Comparison of ENCODE assay signal across 32 mouse cellular contexts in the genomic region with DNA sequence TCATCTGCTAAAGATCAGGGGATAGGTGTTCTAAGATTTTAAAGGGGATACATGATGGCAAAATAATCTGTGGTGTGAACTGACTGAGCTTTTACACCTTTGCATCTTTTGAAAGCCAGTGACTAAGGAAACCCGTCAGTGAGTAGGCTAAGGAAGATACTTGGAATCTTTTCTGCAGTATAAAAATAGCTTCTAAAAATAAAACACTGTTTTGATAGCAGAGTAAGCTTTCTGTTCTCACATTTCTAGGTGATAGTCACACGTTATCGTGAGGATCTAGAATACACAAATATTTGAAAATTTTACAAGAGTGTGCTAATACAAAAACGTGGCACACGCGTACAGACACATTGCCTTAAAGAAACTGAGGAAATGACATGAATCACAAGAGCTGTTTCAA. TPM values are rescaled to one million over a fixed set of nuclear protein-coding genes. Genes with fewer than 3 reads are reported as not detected.
A peak's percentile ranks its signal among the peaks of the same experiment; 100 is the strongest.
DNase-seq lines count a peak whose midpoint lies in the region; ATAC-seq and TF ChIP-seq lines count a peak whose summit lies in the region.
"Had no signal": no experiment of that assay in that cellular context is flagged by ENCODE, and none has a peak within 500 bp of the region (broad histone marks: within the 10 kb centered on the region; RNA-seq: fewer than 3 reads in every experiment).

No protein-coding gene starts in this region.

- TF ChIP-seq POLR2A in brain, embryonic 14.5 days (IDR thresholded peaks at IDR 0.05; ENCODE audit: borderline replicate concordance, extremely low read depth, insufficient read depth, insufficient read length, poor library complexity, severe bottlenecking) = no peak

- no peak for TF ChIP-seq CTCF in brain, embryonic 14.5 days (IDR thresholded peaks at IDR 0.05; ENCODE audit: borderline replicate concordance, extremely low read depth, insufficient read depth, insufficient read length)

- no peak for DNase-seq in frontal cortex, postnatal 14 days (ENCODE audit: low spot score in 2 of 2)
- DNase-seq in left cerebral cortex, adult 11 months (ENCODE audit: low spot score) = peak; percentile 24
- no peak for DNase-seq in left cerebral cortex, adult 18-20 months (ENCODE audit: low spot score in 2 of 2)
- peak; percentile 4 for DNase-seq in brain, embryonic 14.5 days (ENCODE audit: low read depth)
- no peak for DNase-seq in adrenal gland, adult 2 months
- DNase-seq: adrenal gland, adult 8-10 months; adrenal gland, postnatal 25 days; cerebellum, adult 11 months; cerebellum, adult 2 months; cerebellum, adult 9-11 months; cerebellum, postnatal 25 days; gastrocnemius, postnatal 25 days; heart, adult 18-20 months; heart, postnatal 10 days; heart, postnatal 36 days; kidney, adult 18-20 months had no signal

- ATAC-seq in frontal cortex, adult (ENCODE audit: low TSS enrichment) = peak; percentile 90
- ATAC-seq: CD4-positive, CD25-positive, alpha-beta regulatory T cell, adult 4 months; hindbrain, postnatal 0 days; inflammation-experienced regulatory T-cells, adult 6 months; intestine, embryonic 16.5 days had no signal

RNA-seq across cellular contexts. Expression of gene Try4, which starts 35.9 kb away (rescaled TPM):
- total RNA-seq in left cerebral cortex, adult 18-20 months (2021) = not detected
- 0.24 TPM in 1 of 2 replicates, not detected in the other for polyA plus RNA-seq in brain, embryonic 14.5 days (2012; rRNA removed)
- not detected for total RNA-seq in adrenal gland, adult 2 months (2021)
- polyA plus RNA-seq in adrenal gland, adult 2 months (2012; rRNA removed) = 0.15 TPM in 1 of 2 replicates, not detected in the other
- total RNA-seq: adrenal gland, adult 8-10 months; common myeloid progenitor, adult 5-6 weeks; gastrocnemius, adult 8-10 months; gastrocnemius, postnatal 25 days; heart, adult 18-20 months; heart, postnatal 10 days; heart, postnatal 36 days; hindbrain, postnatal 0 days; MEL had no signal
- polyA plus RNA-seq: C2C12; CD4-positive, CD25-positive, alpha-beta regulatory T cell, adult 4 months; cerebellum, adult 2 months; embryonic facial prominence, embryonic 12.5 days; embryonic facial prominence, embryonic 15.5 days; forebrain, embryonic 11.5 days; heart, embryonic 12.5 days; heart, embryonic 15.5 days; hindbrain, embryonic 10.5 days; hindbrain, embryonic 13.5 days; hindbrain, postnatal 0 days; inflammation-experienced regulatory T-cells, adult 6 months had no signal

RNA-seq across cellular contexts. Expression of gene Try5, which starts 50.5 kb away (rescaled TPM):
- total RNA-seq in left cerebral cortex, adult 18-20 months (2021) = not detected
- polyA plus RNA-seq in brain, embryonic 14.5 days (2012; rRNA removed) = 0.13 and 0.15 TPM in 2 replicates
- total RNA-seq in adrenal gland, adult 2 months (2021) = not detected
- not detected in 2 replicates for polyA plus RNA-seq in adrenal gland, adult 2 months (2012; rRNA removed)
- total RNA-seq: adrenal gland, adult 8-10 months; adrenal gland, postnatal 25 days; common myeloid progenitor, adult 5-6 weeks; gastrocnemius, adult 8-10 months; gastrocnemius, postnatal 25 days; heart, adult 18-20 months; heart, postnatal 10 days; heart, postnatal 36 days; MEL had no signal
- polyA plus RNA-seq: C2C12; CD4-positive, CD25-positive, alpha-beta regulatory T cell, adult 4 months; cerebellum, adult 2 months; embryonic facial prominence, embryonic 12.5 days; embryonic facial prominence, embryonic 15.5 days; forebrain, embryonic 11.5 days; heart, embryonic 12.5 days; heart, embryonic 15.5 days; hindbrain, embryonic 10.5 days; inflammation-experienced regulatory T-cells, adult 6 months had no signal

Comparison
In these comparisons a context has a peak if more than half of its experiments do, and no peak if none do; other contexts are left out.
1. DNase-seq: peak in left cerebral cortex, adult 11 months (single experiment) and brain, embryonic 14.5 days (single experiment); none in frontal cortex, postnatal 14 days (0 of 2), left cerebral cortex, adult 18-20 months (0 of 2) and adrenal gland, adult 2 months (single experiment).